Mouse (Mus musculus): ENCODE results near the gene Cacna1e. TPM values are rescaled to one million over a fixed set of nuclear protein-coding genes. Genes with fewer than 3 reads are reported as not detected.

Cacna1e gene
- total and polyA plus RNA-seq, 2 experiments = 0.09 TPM

- Histone ChIP-seq H3K27ac (replicated peaks; ENCODE audit: insufficient read depth, low read depth, low read length) (no peak overlapping the region), H3K9ac (ENCODE audit: low read depth, low read length) (no peak overlapping the region), H3K36me3 (ENCODE audit: control insufficient read depth, insufficient read depth, low read length) (no peaks in the 10 kb centered on the region), H3K4me1 (ENCODE audit: control insufficient read depth, insufficient read depth, low read length) (no peaks in the 10 kb centered on the region), H3K27me3 (ENCODE audit: control insufficient read depth, insufficient read depth, low read length) (0 out of 2 replicates have a peak, but pooled peaks cover 2% of the 10 kb centered on the region), H3K79me2 (ENCODE audit: control insufficient read depth, insufficient read depth, low read length) (no peaks in the 10 kb centered on the region), H3K4me3 (ENCODE audit: insufficient read depth, low read depth, low read length) (no peak overlapping the region)
- DNase-seq (ENCODE audit: extremely low read depth, low read depth, low spot score) = no peak
- TF ChIP-seq CTCF (IDR thresholded peaks at IDR 0.05; ENCODE audit: low read depth, low read length) (no peak), POLR2A (IDR thresholded peaks at IDR 0.05; ENCODE audit: extremely low read depth, insufficient read depth, low read length) (no peak)
- 59% methylated on average over 3 of the region's 3 CpGs for WGBS
Measured at GRCm38 (mm10) chr1:154748531-154748930, 135.8 kb downstream of the Cacna1e start.

- H3K4me3 ChIP-seq (ENCODE audit: insufficient read depth, low read depth, low read length) = no peak overlapping the region
- H3K79me2 ChIP-seq (ENCODE audit: control insufficient read depth, insufficient read depth, low read length) = no peaks in the 10 kb centered on the region
- no peak overlapping the region for H3K9ac ChIP-seq (ENCODE audit: low read depth, low read length)
- H3K27ac ChIP-seq (replicated peaks; ENCODE audit: insufficient read depth, low read depth, low read length) = no peak overlapping the region
- H3K27me3 ChIP-seq (ENCODE audit: control insufficient read depth, insufficient read depth, low read length) = 0 out of 2 replicates have a peak, but pooled peaks cover 2% of the 10 kb centered on the region
- TF ChIP-seq POLR2A (IDR thresholded peaks at IDR 0.05; ENCODE audit: extremely low read depth, insufficient read depth, low read length) (no peak), CTCF (IDR thresholded peaks at IDR 0.05; ENCODE audit: low read depth, low read length) (no peak)
- no peaks in the 10 kb centered on the region for H3K36me3 ChIP-seq (ENCODE audit: control insufficient read depth, insufficient read depth, low read length)
- 85% methylated on average over 6 of the region's 6 CpGs for WGBS
- no peak for DNase-seq (ENCODE audit: extremely low read depth, low read depth, low spot score)
- no peaks in the 10 kb centered on the region for H3K4me1 ChIP-seq (ENCODE audit: control insufficient read depth, insufficient read depth, low read length)
Measured at GRCm38 (mm10) chr1:154745241-154745640, 139.1 kb downstream of the Cacna1e start.

- no peak overlapping the region for H3K9ac ChIP-seq (ENCODE audit: low read depth, low read length)
- H3K4me1 ChIP-seq (ENCODE audit: control insufficient read depth, insufficient read depth, low read length) = no peaks in the 10 kb centered on the region
- 0 out of 2 replicates have a peak, but pooled peaks cover 5% of the 10 kb centered on the region for H3K27me3 ChIP-seq (ENCODE audit: control insufficient read depth, insufficient read depth, low read length)
- H3K27ac ChIP-seq (replicated peaks; ENCODE audit: insufficient read depth, low read depth, low read length) = no peak overlapping the region
- 79% methylated on average over 7 of the region's 7 CpGs for WGBS
- no peaks in the 10 kb centered on the region for H3K36me3 ChIP-seq (ENCODE audit: control insufficient read depth, insufficient read depth, low read length)
- no peaks in the 10 kb centered on the region for H3K79me2 ChIP-seq (ENCODE audit: control insufficient read depth, insufficient read depth, low read length)
- no peak overlapping the region for H3K4me3 ChIP-seq (ENCODE audit: insufficient read depth, low read depth, low read length)
- TF ChIP-seq POLR2A (IDR thresholded peaks at IDR 0.05; ENCODE audit: extremely low read depth, insufficient read depth, low read length) (no peak), CTCF (IDR thresholded peaks at IDR 0.05; ENCODE audit: low read depth, low read length) (no peak)
- no peak for DNase-seq (ENCODE audit: extremely low read depth, low read depth, low spot score)
Measured at GRCm38 (mm10) chr1:154730411-154730961, 153.8 kb downstream of the Cacna1e start.

GRCm38 (mm10) chr1:154729269-154729980, 154.9 kb downstream of the Cacna1e start:
- WGBS = 51% methylated on average over 6 of the region's 6 CpGs
- H3K4me3 ChIP-seq (ENCODE audit: insufficient read depth, low read depth, low read length) = no peak overlapping the region
- TF ChIP-seq CTCF (IDR thresholded peaks at IDR 0.05; ENCODE audit: low read depth, low read length) = peak; percentile 50
- no peak for TF ChIP-seq POLR2A (IDR thresholded peaks at IDR 0.05; ENCODE audit: extremely low read depth, insufficient read depth, low read length)
- H3K27me3 ChIP-seq (ENCODE audit: control insufficient read depth, insufficient read depth, low read length) = peaks cover 5% of the 10 kb centered on the region; the same call in 1 of the 2 replicates
- no peaks in the 10 kb centered on the region for H3K79me2 ChIP-seq (ENCODE audit: control insufficient read depth, insufficient read depth, low read length)
- peak; percentile 60 for DNase-seq (ENCODE audit: extremely low read depth, low read depth, low spot score)
- no peak overlapping the region for H3K27ac ChIP-seq (replicated peaks; ENCODE audit: insufficient read depth, low read depth, low read length)
- no peaks in the 10 kb centered on the region for H3K36me3 ChIP-seq (ENCODE audit: control insufficient read depth, insufficient read depth, low read length)
- no peaks in the 10 kb centered on the region for H3K4me1 ChIP-seq (ENCODE audit: control insufficient read depth, insufficient read depth, low read length)
- H3K9ac ChIP-seq (ENCODE audit: low read depth, low read length) = no peak overlapping the region

- Histone ChIP-seq H3K27ac (replicated peaks; ENCODE audit: insufficient read depth, low read depth, low read length) (no peak overlapping the region), H3K4me1 (ENCODE audit: control insufficient read depth, insufficient read depth, low read length) (no peaks in the 10 kb centered on the region), H3K9ac (ENCODE audit: low read depth, low read length) (no peak overlapping the region), H3K36me3 (ENCODE audit: control insufficient read depth, insufficient read depth, low read length) (no peaks in the 10 kb centered on the region), H3K79me2 (ENCODE audit: control insufficient read depth, insufficient read depth, low read length) (no peaks in the 10 kb centered on the region), H3K4me3 (ENCODE audit: insufficient read depth, low read depth, low read length) (no peak overlapping the region), H3K27me3 (ENCODE audit: control insufficient read depth, insufficient read depth, low read length) (peaks cover 5% of the 10 kb centered on the region; the same call in 1 of the 2 replicates)
- no peak for DNase-seq (ENCODE audit: extremely low read depth, low read depth, low spot score)
- no peak for TF ChIP-seq CTCF (IDR thresholded peaks at IDR 0.05; ENCODE audit: low read depth, low read length)
- no peak for TF ChIP-seq POLR2A (IDR thresholded peaks at IDR 0.05; ENCODE audit: extremely low read depth, insufficient read depth, low read length)
- 39% methylated on average over 5 of the region's 5 CpGs for WGBS
Measured at GRCm38 (mm10) chr1:154728682-154729081, 155.6 kb downstream of the Cacna1e start.

- WGBS = 74% methylated on average over 8 of the region's 8 CpGs
- H3K27ac ChIP-seq (replicated peaks; ENCODE audit: insufficient read depth, low read depth, low read length) = no peak overlapping the region
- peaks cover 7% of the 10 kb centered on the region; the same call in 1 of the 2 replicates for H3K27me3 ChIP-seq (ENCODE audit: control insufficient read depth, insufficient read depth, low read length)
Measured at GRCm38 (mm10) chr1:154727696-154728095, 156.6 kb downstream of the Cacna1e start.

More at GRCm38 (mm10) chr1:154727696-154728095, 156.6 kb downstream of the Cacna1e start:
- H3K4me1 ChIP-seq (ENCODE audit: control insufficient read depth, insufficient read depth, low read length) = no peaks in the 10 kb centered on the region
- H3K9ac ChIP-seq (ENCODE audit: low read depth, low read length) = no peak overlapping the region
- H3K36me3 ChIP-seq (ENCODE audit: control insufficient read depth, insufficient read depth, low read length) = no peaks in the 10 kb centered on the region
- no peaks in the 10 kb centered on the region for H3K79me2 ChIP-seq (ENCODE audit: control insufficient read depth, insufficient read depth, low read length)
- H3K4me3 ChIP-seq (ENCODE audit: insufficient read depth, low read depth, low read length) = no peak overlapping the region
- TF ChIP-seq CTCF (IDR thresholded peaks at IDR 0.05; ENCODE audit: low read depth, low read length) (no peak), POLR2A (IDR thresholded peaks at IDR 0.05; ENCODE audit: extremely low read depth, insufficient read depth, low read length) (no peak)
- no peak for DNase-seq (ENCODE audit: extremely low read depth, low read depth, low spot score)
